ENCODE assay signal across 34 mouse cellular contexts in genomic region chr8:122652643-122653042, GRCm38 (mm10). TPM values are rescaled to one million over a fixed set of nuclear protein-coding genes. Genes with fewer than 3 reads are reported as not detected.
DNase-seq lines count a peak whose midpoint lies in the region; ATAC-seq and TF ChIP-seq lines count a peak whose summit lies in the region.
"Had no signal": no experiment of that assay in that cellular context is flagged by ENCODE, and none has a peak within 500 bp of the region (broad histone marks: within the 10 kb centered on the region; RNA-seq: fewer than 3 reads in every experiment).

No protein-coding gene starts in this region.

- ATAC-seq in heart, embryonic 13.5 days (ENCODE audit: extremely low read depth, insufficient number of reproducible peaks, low FRiP score, low TSS enrichment), result no peak
- peak; percentile 66 for ATAC-seq in intestine, embryonic 15.5 days
- ATAC-seq: forebrain, embryonic 13.5 days; forebrain, embryonic 16.5 days; Patski had no signal

- 56% methylated on average over 6 of the region's 6 CpGs for WGBS in heart, embryonic 13.5 days
- 53% methylated on average over 6 of the region's 6 CpGs for WGBS in intestine, embryonic 15.5 days

- H3K4me2 ChIP-seq in heart, embryonic 13.5 days, result no peak overlapping the region
- H3K4me2 ChIP-seq in intestine, embryonic 15.5 days (replicated peaks), result no peak overlapping the region
- H3K4me2 ChIP-seq: embryonic facial prominence, embryonic 13.5 days; forebrain, embryonic 13.5 days; heart, embryonic 12.5 days; hindbrain, embryonic 15.5 days had no signal

- peak overlapping the region; percentile 21; the same call in 1 of the 2 replicates for H3K9ac ChIP-seq in heart, embryonic 13.5 days
- H3K9ac ChIP-seq in intestine, embryonic 15.5 days, result no peak overlapping the region
- H3K9ac ChIP-seq: forebrain, embryonic 13.5 days; heart, embryonic 12.5 days; hindbrain, embryonic 15.5 days had no signal

- no peak for DNase-seq in gastrocnemius, adult 2 months
- no peak for DNase-seq in gastrocnemius, postnatal 14 days
- DNase-seq in heart, adult 18-20 months, result no peak
- DNase-seq in 416B (ENCODE audit: low read depth), result peak; percentile 54
- DNase-seq in kidney, adult 9 months, result no peak
- DNase-seq in left cerebral cortex, postnatal 36 days (ENCODE audit: low spot score in 2 of 2), result no peak
- DNase-seq: adrenal gland, adult 2 months; adrenal gland, postnatal 14 days; B cell, adult 2 months; cerebellum, adult 11 months; cerebellum, adult 2 months; cerebellum, adult 9-11 months; cerebellum, postnatal 25 days; gastrocnemius, postnatal 25 days; heart, postnatal 36 days; kidney, adult 11 months had no signal

- H3K27ac ChIP-seq in gastrocnemius, adult 2 months, result peak overlapping the region; percentile 77
- H3K27ac ChIP-seq in heart, embryonic 13.5 days (replicated peaks), result no peak overlapping the region
- no peak overlapping the region for H3K27ac ChIP-seq in intestine, embryonic 15.5 days
- H3K27ac ChIP-seq: embryonic facial prominence, embryonic 13.5 days; forebrain, embryonic 13.5 days; hindbrain, embryonic 15.5 days had no signal

- peaks cover 55% of the 10 kb centered on the region for H3K4me1 ChIP-seq in heart, embryonic 13.5 days
- peaks cover 35% of the 10 kb centered on the region for H3K4me1 ChIP-seq in intestine, embryonic 15.5 days (replicated peaks)

- H3K27me3 ChIP-seq in heart, embryonic 13.5 days (replicated peaks), result peaks cover 11% of the 10 kb centered on the region; the same call in 1 of the 2 replicates
- H3K27me3 ChIP-seq in intestine, embryonic 15.5 days (replicated peaks), result no peaks in the 10 kb centered on the region
- H3K27me3 ChIP-seq: CH12.LX; embryonic facial prominence, embryonic 13.5 days; hindbrain, embryonic 15.5 days; Patski had no signal

- intact Hi-C loops in gastrocnemius, adult 2 months (cut with DNase I), result no loop called here
- intact Hi-C loops in gastrocnemius, postnatal 14 days (cut with DNase I; ENCODE audit: low total_unique reads), result no loop called here
- intact Hi-C loops in left cerebral cortex, postnatal 36 days (cut with DNase I), result no loop called here

- peaks cover 11% of the 10 kb centered on the region for H3K36me3 ChIP-seq in heart, embryonic 13.5 days
- no peaks in the 10 kb centered on the region for H3K36me3 ChIP-seq in intestine, embryonic 15.5 days
- H3K36me3 ChIP-seq: embryonic facial prominence, embryonic 13.5 days had no signal

- H3K9me3 ChIP-seq in heart, embryonic 13.5 days, result no peaks in the 10 kb centered on the region
- no peaks in the 10 kb centered on the region for H3K9me3 ChIP-seq in intestine, embryonic 15.5 days
- H3K9me3 ChIP-seq: embryonic facial prominence, embryonic 13.5 days; forebrain, embryonic 10.5 days; forebrain, embryonic 13.5 days; G1E; heart, embryonic 12.5 days; hindbrain, embryonic 15.5 days had no signal

- H3K4me3 ChIP-seq in gastrocnemius, adult 2 months, result no peak overlapping the region
- H3K4me3 ChIP-seq in heart, embryonic 13.5 days, result no peak overlapping the region
- no peak overlapping the region for H3K4me3 ChIP-seq in intestine, embryonic 15.5 days (replicated peaks)
- H3K4me3 ChIP-seq: embryonic facial prominence, embryonic 13.5 days; forebrain, embryonic 10.5 days; forebrain, embryonic 13.5 days; heart, embryonic 12.5 days; hindbrain, embryonic 15.5 days had no signal

- no peak for TF ChIP-seq CTCF in gastrocnemius, adult 2 months (IDR thresholded peaks at IDR 0.05)

RNA-seq across cellular contexts. Expression of gene Pabpn1l, which starts 30.1 kb away (rescaled TPM):
- total RNA-seq in gastrocnemius, adult 2 months (2021), result not detected
- not detected for total RNA-seq in gastrocnemius, postnatal 14 days (2021)
- not detected in 2 replicates for polyA plus RNA-seq in heart, embryonic 13.5 days (2015; fragmentation: Nextera tagmentation; extraction: Ambion mirVana)
- not detected for total RNA-seq in heart, adult 18-20 months (2021)
- polyA plus RNA-seq in intestine, embryonic 15.5 days (2015; fragmentation: Nextera tagmentation; extraction: Ambion mirVana), result not detected in 2 replicates
- total RNA-seq in left cerebral cortex, postnatal 36 days (2021), result not detected
- total RNA-seq: adrenal gland, adult 2 months; adrenal gland, postnatal 14 days; adrenal gland, postnatal 4 days; CH12.LX; common myeloid progenitor, adult 5-6 weeks; gastrocnemius, adult 18-20 months; gastrocnemius, postnatal 25 days; heart, postnatal 36 days had no signal
- polyA plus RNA-seq: adrenal gland, adult 2 months; cerebellum, adult 2 months; embryonic facial prominence, embryonic 13.5 days; forebrain, embryonic 10.5 days; forebrain, embryonic 13.5 days; forebrain, embryonic 16.5 days; G1E; gonadal fat pad, adult 2 months; heart, embryonic 12.5 days; heart, embryonic 16.5 days; hindbrain, embryonic 11.5 days; hindbrain, embryonic 15.5 days; kidney, embryonic 14.5 days had no signal

RNA-seq across cellular contexts. Expression of gene Trappc2l, which starts 41.2 kb away (rescaled TPM):
- 10 to 100 TPM; 39.3 to 45.5 TPM for total RNA-seq in gastrocnemius, adult 2 months (2021)
- total RNA-seq in gastrocnemius, postnatal 14 days (2021), result 10 to 100 TPM; 47.5 TPM
- 55.6 and 74.0 TPM in 2 replicates for polyA plus RNA-seq in heart, embryonic 13.5 days (2015; fragmentation: Nextera tagmentation; extraction: Ambion mirVana)
- 10 to 100 TPM; 62.0 to 69.1 TPM for total RNA-seq in heart, adult 18-20 months (2021)
- 58.0 and 76.0 TPM in 2 replicates for polyA plus RNA-seq in intestine, embryonic 15.5 days (2015; fragmentation: Nextera tagmentation; extraction: Ambion mirVana)
- 10 to 100 TPM; 78.7 to 84.5 TPM for total RNA-seq in left cerebral cortex, postnatal 36 days (2021)

RNA-seq across cellular contexts. Expression of gene Galns, which starts 41.4 kb away (rescaled TPM):
- 1 to 10 TPM; 1.0 to 1.1 TPM for total RNA-seq in gastrocnemius, adult 2 months (2021)
- total RNA-seq in gastrocnemius, postnatal 14 days (2021), result 1 to 10 TPM; 2.9 to 3.6 TPM
- polyA plus RNA-seq in heart, embryonic 13.5 days (2015; fragmentation: Nextera tagmentation; extraction: Ambion mirVana), result 11.1 and 11.9 TPM in 2 replicates
- 1 to 10 TPM; 3.6 to 4.0 TPM for total RNA-seq in heart, adult 18-20 months (2021)
- 17.1 and 18.8 TPM in 2 replicates for polyA plus RNA-seq in intestine, embryonic 15.5 days (2015; fragmentation: Nextera tagmentation; extraction: Ambion mirVana)
- 1 to 10 TPM; 8.8 to 9.2 TPM for total RNA-seq in left cerebral cortex, postnatal 36 days (2021)

RNA-seq across cellular contexts. Expression of gene Cbfa2t3, which starts 46.3 kb away (rescaled TPM):
- 10 to 100 TPM; 18.8 to 23.4 TPM for total RNA-seq in gastrocnemius, adult 2 months (2021)
- 10 to 100 TPM; 19.5 to 23.2 TPM for total RNA-seq in gastrocnemius, postnatal 14 days (2021)
- 4.2 and 4.8 TPM in 2 replicates for polyA plus RNA-seq in heart, embryonic 13.5 days (2015; fragmentation: Nextera tagmentation; extraction: Ambion mirVana)
- 10 to 100 TPM; 18.7 to 20.4 TPM for total RNA-seq in heart, adult 18-20 months (2021)
- 4.6 and 4.7 TPM in 2 replicates for polyA plus RNA-seq in intestine, embryonic 15.5 days (2015; fragmentation: Nextera tagmentation; extraction: Ambion mirVana)
- total RNA-seq in left cerebral cortex, postnatal 36 days (2021), result 10 to 100 TPM; 26.2 to 37.5 TPM
